Mouse (Mus musculus) left cerebral cortex, postnatal 14 days (tissue): ENCODE data around the gene Rps6kc1. TPM values are rescaled to one million over a fixed set of nuclear protein-coding genes. Genes with fewer than 3 reads are reported as not detected.
A peak's percentile ranks its signal among the peaks of the same experiment; 100 is the strongest.

Source experiments
- DNase-seq, 2 experiments: peaks; one replicate each; pipeline ENCODE4 v3.0.0; 2021 to 2022; ENCODE audit warnings: low spot score in 2 of 2, mixed read lengths in 1 of 2
- intact Hi-C: fragments of 180-260 bp; cut with DNase I; formaldehyde crosslinking; loops from one replicate; pipeline ENCODE4 v1.15.1; 2025
- total RNA-seq, 2 experiments: library from RNA; stranded (reverse); gene quantifications; 2 replicates each; pipeline ENCODE4 v1.2.3; 2021

The Rps6kc1 gene
- total RNA-seq, 2 experiments from 2014 or later, result 76.0 to 84.0 TPM

DNA sequence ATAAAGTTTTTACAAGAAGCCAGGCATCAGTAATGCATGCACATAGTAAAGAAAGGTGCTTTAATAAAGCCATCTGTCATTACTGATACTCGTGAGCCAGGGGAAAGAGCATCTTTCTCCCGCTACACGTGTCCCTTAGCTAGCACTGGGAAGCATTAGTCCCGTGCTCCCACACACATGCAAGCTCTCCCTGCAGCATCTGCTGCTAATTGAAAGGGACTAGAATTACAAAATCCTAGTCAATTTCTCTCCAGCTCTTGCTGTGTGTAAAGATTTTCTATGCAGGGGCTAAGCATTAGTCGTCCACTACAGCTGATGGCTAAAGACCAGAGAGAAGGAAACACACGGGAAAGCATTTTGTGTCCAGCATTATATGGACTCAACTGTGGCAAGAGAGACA lies 120.8 kb downstream of the Rps6kc1 start:
- intact Hi-C loops, result no loop called here
- no peak for DNase-seq

DNA sequence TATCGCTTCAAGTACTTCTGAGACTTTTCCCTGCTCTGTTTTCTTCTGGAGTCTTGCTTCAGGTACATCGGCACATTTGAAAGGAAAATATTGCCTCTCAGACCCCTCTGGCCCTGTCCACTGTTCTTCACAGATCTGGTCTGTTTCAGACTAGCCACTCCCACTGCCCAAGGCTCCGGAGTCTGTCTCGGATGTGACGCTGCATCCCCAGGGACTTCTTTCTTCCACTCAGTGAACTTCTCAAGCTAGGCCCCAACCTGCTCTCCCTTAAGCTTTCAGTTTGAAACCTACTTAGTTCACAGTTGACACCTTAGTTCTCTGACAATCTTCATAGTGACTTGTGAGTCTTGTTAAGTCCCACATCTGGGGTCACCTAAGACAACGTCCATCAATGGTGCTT lies 133.9 kb downstream of the Rps6kc1 start:
- no peak for DNase-seq
- intact Hi-C loops, result no loop called here

DNA sequence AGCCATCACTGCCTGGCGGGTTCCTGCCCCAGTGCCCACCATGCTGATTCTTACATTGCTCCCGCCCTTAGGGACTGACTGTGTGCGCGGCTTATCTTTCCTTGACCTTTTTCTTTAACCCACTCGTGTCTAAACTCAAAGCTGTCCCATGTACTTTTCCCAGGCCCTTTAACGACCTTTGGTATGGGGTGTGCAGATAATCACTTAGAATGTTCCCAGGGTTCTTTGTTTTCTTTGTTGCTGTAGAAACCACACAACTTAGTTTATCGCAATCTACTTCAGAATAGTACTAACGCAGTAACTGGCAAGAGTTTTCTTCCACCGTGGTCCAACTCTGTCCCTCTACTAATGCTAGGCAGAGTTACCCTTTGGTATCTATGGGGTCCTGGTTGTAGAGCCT lies 135.3 kb downstream of the Rps6kc1 start:
- DNase-seq, result no peak
- intact Hi-C loops, result no loop called here

DNA sequence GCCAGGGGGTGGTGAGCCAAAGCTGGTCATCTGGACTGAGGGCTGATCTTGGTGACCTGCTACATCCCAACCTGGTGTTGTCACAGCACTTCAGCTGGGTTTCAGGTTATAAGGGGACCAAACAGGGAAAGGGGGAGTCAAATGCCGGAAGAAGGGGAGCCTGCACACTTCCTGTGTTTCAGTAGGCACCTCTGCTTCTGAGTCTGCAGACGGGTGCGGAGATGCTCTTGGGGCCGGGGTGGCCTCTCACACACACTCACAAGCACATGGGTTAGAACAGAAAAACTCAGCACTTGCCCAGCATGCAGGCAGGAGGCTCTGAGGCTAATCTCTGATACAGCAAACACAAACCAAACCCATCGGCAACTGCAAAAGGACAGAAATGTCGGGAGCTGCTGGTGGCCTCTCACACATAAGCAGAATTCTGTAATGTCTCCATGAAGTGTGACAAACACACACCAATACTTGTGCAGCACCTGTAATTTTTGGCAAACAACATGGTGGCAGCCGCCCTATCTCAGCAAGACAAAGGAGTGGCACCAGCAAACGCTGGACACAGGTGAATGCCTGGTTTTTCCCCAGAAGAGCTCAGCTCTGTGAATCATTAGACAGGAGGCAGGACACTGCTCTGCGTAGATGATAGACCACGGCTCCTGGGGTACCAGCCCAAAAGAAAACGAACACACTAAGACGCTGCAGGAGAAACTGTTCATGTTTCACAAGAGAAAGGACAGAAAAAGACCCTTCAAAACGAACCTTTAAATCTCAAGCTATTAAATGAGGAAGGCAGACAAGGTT lies 139.3 kb downstream of the Rps6kc1 start:
- intact Hi-C loops, result no loop called here
- no peak for DNase-seq

DNA sequence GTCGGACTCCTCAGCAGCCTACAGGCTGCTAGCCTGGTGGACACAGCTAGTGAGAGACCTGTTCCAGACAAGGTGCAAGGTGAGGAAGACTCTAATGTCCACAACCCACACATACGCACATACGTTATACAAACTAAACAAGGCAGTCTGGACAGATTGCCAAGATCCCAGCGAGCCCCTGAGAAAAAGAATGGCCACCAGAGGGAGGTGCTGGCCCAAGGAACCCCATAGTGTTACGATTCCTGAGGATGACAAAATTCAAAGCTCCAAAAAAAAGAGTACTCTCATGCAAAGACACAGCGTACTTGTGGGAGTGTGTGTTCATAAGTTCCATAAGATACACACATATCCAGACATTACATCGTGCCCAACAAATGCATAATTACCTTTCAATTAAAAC lies 141.8 kb downstream of the Rps6kc1 start:
- DNase-seq, result no peak
- intact Hi-C loops, result no loop called here

DNA sequence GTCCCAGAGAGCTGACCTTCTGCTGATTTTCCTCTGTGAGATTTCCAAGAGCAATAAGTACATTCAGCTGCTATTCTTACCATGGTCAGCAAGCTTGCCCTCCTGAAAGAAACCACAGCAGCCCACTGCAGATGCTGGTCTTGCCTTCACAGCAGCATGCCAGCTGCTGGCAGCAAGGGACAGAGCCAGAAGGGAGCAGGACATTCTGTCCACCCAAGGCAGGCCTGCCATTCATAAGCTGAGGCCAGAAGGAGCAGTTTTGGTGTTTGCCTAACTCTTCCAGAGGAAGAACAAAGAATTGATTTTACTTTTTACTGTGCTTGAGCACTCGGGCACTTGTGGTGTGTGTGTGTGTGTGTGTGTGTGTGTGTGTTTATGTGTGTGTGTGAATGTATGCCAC lies 143.3 kb downstream of the Rps6kc1 start:
- DNase-seq, result peak; percentile 44 to 54
- intact Hi-C loops, result no loop called here

DNA sequence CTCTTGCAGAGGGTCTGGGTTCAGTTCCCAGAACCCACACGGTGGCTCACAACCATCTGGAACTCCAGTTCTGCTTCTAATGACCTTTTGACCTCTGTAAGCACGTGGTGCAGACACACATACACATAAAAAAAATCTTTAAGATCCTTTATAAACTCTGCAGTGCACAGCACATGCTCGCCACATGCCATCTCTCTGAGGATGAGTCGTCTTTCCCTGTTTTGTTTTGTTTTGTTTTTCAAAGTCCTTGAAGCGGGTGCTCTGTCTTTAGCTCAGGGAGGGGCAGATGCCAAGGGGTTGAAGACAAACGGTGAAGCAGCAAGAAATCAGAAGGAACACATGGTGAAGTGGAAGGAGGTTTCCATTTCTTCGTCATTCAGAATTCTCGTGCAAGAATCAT lies 143.9 kb downstream of the Rps6kc1 start:
- no peak for DNase-seq
- intact Hi-C loops, result no loop called here

DNA sequence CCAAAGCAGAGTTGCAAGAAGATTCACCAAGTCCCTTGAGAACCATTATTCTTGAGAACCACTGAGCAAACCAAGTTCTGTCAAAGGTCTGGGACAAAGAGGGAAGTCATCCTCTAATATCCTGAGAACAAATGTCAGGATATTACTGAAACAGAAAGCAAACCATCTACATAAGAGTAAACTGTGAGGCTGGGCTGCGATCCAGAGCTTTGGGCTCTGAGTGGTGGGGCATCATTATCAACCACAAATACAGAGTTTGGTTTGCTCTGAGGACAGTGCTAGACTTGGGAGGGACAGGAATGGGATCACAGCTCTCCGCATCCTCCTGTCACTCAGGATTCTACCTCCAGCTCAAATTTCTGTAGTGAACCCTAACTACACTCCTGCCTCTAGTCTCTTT lies 144.8 kb downstream of the Rps6kc1 start:
- no peak for DNase-seq
- intact Hi-C loops, result no loop called here

DNA sequence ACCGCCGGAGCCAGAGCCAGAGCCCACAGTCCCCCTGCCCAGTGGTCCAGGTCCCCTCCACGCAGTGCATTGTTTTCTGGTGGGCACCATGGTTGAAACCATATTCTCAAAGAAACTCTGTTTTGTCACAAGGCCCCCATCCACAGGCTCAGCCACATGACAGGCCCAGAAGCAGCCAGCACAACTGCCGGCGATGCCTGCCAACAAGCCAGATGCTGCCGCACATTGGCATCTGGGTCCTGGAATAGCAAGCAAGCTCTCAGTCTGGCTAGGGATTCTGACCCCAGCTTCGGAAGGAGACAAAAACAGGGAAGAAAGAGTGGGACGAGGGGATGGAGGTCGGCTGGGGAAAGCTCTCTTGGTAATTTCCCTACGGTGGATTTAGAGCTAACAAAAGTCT lies 147.8 kb downstream of the Rps6kc1 start:
- intact Hi-C loops, result no loop called here
- peak; percentile 49 to 64 for DNase-seq

DNA sequence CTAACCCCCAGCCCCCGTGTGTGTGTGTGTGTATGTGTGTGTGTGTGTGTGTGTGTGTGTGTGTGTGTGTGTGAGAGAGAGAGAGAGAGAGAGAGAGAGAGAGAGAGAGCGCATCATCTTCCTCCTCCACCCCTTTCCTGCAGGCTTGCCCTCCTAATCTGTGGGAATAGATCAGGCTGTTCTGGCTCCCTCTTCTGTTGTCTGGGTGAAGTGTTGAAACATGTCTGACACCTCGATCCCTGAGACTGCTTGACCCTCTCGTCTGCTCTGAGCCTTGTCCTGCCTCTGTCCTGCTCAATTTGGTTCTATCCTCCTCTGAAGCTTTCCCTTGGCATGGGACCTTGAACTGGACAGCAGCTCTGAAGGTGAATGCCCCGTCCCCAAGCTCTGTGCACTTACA lies 149.8 kb downstream of the Rps6kc1 start:
- intact Hi-C loops, result no loop called here

DNA sequence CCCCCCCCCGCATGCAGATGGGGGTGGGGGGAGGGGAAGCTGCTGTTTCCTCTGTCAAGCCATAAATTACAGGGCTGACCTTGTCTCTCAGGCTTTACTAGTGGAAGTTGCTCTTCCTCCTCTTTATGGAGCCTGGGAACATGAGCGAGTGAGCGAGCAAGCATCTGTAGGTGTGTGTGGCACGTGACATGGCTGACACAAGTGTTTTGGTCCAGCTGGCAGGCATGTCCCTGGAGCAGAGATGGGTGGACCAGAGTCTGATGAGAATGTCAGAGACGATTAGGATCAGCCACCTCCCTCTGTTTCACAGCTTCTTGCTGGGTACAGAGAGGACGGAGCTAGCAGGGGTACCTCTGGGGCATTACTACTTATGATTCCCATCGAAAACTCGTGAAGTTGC lies 153.7 kb downstream of the Rps6kc1 start:
- intact Hi-C loops, result no loop called here
- DNase-seq, result no peak

More for the DNA sequence above, 149.8 kb downstream of the Rps6kc1 start:
- no peak for DNase-seq

DNA sequence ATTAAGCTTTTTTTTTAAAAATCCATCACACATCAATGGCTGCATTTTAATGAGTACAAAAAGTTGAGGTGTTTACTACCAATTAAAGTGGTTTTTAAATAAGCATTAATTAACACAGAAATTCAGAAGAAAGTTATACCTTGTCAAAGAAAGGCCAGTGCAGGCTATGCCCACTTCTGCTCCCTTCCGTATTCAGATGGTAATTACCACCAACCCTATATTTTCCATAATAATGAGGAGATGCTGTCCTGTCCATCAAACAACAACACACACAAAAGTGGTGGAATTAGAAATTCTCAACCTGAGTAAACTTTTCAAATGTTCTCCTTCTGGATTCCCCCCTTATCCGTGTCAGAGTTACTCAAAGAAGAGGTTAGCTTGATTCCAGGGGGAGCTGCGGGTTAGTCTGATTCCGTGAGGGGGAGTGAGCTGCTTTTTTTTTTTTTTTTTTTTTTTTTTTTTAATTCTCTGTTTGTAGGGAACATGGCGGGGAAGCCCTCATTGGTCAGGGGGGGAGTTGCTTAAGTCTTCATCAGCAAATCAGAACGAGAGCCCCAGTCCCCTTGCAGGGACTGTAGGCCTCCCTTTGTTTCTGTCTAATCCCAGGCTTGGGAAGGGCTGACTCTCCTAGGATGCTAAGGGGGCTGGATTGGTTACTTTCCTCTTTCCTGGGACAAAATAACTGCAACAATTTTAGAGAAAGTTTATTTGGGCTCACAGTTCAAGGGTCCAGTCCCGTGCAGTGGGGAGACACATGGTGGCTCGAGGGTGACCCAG lies 159.6 kb downstream of the Rps6kc1 start:
- no peak for DNase-seq
- intact Hi-C loops, result no loop called here

DNA sequence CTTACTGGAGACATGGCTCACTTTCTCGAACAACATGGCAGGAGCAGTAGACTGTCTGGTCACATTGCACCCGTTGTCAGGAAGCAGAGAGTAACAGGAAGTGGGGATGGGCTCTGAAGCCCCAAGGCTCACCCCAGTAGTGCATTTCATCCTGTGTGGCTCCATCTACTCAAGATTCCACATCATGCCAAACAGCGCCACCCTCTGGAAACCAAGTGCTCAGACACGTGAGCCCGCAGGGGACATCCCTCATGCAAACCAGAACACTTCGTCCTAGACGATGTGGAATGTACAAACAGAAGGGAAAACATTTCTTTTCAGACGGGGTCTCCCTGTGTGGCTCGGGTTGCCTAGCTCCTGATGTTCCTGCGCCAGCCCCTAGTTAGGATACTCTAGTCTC lies 162.6 kb downstream of the Rps6kc1 start:
- intact Hi-C loops, result no loop called here

DNA sequence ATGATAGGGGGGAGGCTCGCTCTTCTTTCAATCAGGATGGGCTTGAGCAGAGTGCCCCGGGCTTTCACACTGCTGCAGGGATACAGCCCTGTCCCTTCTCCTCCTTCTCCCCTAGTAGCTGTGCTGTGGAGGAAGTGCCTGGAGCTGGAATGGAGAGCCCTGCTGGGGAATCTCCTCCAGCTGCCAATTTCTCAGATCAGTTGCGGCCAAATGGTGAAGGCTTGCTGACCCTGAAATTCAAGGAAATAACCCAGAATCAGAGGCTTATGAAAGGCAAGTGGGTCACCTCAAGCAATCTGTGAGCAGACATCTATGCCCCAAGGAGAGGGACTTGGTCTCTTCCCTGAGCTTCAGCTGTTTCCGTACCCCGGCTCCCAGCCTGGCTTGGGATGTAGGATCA lies 170.1 kb downstream of the Rps6kc1 start:
- no peak for DNase-seq
- intact Hi-C loops, result no loop called here

More for the DNA sequence above, 162.6 kb downstream of the Rps6kc1 start:
- DNase-seq, result no peak

DNA sequence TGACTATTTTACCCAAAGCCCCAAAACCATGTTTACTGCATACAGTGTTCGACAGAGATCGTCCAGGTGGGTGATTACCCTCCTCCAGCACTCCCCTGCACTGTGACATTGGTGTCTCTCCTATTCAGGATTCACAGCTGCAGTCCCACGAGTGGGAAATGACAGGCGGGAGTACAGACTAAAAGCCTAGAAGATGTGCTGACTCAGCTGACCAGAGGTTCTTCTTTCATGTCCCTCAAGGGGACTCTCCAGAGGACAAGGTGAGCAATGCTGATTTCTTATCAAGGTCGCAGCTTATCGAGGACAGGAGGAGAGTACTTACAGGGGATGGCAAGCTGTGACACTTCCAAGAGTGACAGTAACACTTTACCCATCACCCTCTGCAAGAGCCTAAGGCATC lies 178.8 kb downstream of the Rps6kc1 start:
- intact Hi-C loops, result no loop called here

DNA sequence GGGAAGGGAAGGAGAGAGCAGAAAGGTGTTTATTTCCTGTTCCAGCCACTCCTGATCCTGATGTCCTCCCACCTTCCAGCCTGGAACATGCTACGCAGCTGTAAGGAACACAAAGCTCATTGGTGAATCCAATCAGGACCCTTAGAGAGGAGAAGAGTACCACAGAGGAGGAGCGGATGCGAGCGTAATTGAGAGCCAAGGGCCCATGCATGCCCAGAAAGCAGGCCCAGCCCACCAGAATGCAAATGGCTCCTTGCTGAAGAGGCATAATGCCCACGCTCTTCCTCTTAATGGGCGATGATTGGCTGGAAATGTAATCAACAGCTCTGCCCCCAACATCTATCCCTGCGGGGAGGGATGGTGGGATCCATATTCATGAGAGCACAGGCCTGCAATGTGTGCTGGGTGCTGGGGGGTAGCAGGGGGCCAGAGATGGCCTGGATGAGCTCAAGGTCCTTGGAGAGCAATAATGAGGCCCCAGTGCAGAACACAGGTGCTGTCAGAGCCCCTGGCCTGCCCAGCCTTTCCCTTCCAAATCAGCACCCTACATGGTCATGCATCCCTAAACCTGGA lies 182.0 kb downstream of the Rps6kc1 start:
- intact Hi-C loops, result no loop called here
- peak; percentile 8 to 14 for DNase-seq

More for the DNA sequence above, 178.8 kb downstream of the Rps6kc1 start:
- DNase-seq, result no peak

DNA sequence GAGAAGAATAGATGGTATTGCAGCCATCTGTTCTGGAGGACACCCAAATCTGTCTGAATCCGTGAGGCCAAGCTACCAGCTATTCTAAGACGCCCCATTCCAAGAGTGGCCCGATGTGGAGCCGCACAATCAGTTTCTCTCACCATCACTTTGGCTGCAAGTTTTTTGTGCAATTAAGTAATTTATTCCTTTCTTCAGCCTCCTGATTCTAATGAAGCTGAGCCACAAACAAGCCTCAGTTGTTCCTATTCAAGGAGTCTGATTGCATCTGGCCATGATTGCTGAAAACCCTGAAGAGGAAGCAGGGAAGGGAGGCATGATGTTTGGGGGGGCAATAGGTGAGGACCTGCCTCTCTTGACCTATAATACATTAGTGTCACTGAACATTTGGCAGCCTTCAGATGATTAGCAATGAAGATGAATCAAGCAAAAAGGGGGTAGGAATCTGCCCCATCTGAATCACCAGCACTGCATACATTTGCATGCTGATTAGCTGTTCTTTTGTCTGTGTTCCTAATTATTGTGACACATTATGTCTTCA lies 183.4 kb downstream of the Rps6kc1 start:
- peak; percentile 12 to 42 for DNase-seq
- intact Hi-C loops, result no loop called here

DNA sequence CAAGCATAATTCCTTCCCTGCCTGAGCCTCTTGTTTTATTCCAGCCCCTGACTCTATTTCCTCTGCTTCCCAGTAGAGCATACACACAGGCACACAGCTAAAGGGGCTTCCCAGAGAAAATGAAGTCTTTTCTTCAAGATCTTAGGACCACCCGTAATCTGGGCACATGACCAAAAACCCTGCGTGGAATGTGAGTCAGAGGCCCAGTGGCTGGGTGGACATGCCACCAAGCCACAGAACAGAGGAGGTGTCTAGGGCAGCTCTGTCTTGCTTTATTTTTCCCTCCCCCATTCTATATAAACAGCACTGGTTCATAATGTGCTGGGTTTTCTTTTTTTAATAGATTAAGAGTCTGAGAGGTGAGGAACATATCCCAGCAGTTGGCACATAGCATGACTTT lies 184.2 kb downstream of the Rps6kc1 start:
- DNase-seq, result no peak
- intact Hi-C loops, result no loop called here

DNA sequence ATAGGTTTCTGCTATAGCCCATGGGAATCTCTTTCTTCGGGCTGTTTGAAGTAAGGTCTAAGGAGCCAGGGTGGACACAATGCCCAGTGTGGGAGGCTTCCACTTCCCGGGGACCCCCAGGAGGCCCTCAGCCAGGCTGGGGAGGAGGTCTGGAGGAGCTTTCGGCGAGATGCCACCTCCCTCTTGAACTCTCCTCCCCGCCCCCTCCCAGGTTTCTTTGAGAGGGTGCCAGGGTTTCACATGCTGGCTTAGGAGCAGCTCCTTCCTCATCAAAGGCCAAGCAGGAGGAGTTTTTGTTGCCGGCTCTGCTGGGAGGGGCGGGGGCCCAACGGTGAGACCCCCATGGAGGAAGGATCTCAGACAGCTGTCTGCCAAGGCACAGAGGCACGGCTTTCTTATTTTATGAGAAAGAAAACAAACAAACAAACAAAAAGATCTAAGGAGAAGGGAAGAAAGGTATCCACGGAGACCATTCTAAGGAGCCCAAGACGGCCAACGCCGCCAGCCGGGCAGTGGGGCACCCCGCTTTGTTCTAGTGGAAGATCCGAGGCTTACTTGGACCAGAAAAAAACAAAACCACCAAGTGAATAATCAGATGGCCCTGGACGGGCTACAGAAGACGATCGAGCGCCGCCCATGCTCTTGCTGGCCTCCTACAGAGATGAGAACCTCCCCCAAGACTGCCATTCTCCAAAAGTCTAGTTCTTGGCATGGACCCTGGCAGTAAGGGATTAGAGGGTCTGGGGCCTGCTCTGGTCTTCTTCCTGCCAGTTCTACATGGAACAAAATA lies 186.8 kb downstream of the Rps6kc1 start:
- peak; percentile 20 to 43 for DNase-seq
- intact Hi-C loops, result no loop called here
